Mouse (Mus musculus) brain, adult 2 months (tissue): ENCODE results near the gene Ndufb2.
A peak's percentile ranks its signal among the peaks of the same experiment; 100 is the strongest.

Experiments
- DNase-seq: peaks from one replicate; pipeline ENCODE4 v3.0.0; 2011; ENCODE audit warnings: low read depth, low spot score

The Ndufb2 gene

DNA sequence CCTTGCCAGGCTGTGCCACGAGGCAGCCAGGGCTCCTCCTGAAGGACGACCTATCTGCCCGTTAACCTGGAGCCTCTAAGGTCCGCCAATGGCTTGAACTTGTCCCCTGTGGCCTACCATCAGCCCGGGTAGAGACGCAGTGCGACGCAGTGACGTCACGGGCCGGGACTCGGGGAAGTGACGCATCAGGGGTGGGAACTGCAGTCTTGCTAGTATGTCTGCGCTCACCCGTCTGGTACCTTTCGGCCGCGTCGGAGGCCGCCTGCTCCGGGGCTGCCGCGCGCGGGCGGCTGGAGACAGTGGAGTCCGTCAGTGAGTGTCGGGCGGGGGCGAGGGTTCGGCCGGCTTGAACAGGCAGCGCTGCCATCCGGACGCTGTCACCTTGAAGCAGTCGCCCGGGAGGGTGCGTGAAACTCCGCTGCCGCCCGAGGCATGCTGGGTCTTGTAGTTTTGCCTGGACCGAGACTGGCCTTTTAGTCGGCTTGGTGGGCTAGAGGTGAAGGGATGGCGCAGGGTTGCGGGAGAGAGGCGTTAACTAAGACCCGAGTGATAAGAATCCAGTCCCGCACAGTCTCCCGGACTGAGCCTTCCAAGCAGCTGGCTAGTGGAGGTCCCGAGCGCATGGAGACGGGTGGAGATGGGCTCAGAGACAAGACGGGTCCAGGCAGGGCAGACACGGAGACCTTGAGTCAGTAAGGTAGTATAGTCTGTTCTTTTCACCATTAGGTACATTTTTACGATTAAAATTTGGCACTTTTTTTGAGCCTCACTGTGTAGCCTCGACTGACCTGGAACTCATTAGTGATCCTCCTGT, at the start of gene Ndufb2:
Ndufb2 (plus strand) TSS at position 174 of the 814 bp plus-strand sequence.
- peak; percentile 99 for DNase-seq

DNA sequence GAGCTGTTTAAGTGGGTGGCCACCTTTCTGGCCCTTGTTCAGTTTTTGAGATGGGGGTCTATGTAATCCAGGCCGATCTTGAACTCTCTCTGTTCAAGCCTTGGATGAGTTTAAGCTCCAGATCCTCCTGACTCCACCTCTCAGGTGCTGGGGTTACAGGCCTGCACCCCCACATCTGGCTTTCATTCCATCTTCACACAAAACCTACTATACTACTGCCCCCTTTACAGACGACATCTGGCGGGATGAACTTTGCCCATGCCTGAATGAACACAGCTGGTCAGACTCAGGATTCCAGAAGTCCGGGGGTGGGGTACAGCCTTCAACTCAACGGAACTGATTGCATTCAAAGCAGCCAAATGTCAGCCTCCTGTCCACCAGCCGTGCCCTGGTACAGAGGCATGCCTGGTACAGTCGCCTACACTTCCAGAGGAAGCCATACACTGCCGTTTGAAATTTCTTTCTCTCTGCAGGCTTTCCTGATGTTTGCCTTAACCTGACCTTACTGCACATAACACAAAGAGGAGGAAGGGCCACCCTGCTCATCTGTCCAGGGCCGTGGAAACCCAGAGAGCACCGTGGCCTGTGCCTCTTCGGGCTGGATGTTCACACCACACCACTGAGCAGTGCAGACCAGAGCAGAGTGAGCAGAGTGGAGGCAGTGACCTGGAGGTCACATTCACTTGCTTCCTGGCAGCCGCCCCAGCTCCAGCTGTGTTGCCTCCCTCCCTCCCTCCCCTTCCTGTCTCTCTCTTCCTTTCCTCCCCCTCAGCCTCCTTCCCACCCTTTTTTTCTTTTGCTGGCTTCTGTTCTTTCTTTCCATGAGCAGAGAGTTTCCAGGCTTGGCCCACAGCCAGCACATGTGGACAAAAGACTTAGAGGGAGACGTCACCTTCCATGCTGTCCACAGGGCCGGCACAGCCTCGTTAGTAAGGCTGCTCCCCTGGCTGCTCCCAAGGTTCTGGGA, 49.5 kb upstream of the Ndufb2 start:
- DNase-seq = peak; percentile 73

DNA sequence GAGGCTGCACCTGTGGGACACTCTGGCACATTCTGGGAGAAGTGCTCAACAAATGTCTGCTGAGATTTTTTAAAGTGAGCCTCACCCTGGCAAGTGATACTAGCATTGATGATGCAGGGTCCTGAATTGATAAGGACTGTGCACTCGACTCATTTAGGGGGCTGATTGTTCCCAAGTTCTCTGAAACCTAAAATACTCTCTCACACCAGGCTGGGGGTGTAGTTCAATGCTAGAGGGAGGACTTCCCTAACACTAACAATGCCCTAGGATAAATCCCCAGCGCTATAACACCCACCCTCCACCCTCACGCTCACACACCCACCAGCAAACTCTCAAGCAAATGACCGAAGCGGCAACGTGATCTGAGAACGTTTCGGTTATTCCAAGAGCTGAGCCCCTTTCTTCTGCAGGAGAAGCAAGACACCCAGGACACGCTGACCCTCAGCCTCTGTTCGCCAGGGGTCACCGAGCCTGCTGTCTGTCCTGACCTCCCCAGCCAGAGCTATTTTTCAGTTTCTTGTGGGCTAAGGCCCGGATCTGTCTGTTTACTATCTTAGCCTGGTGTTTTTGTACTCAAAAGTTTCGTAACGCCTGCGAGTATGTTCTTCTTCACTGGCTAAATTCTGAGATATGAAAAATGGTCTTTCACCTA, 48.5 kb upstream of the Ndufb2 start:
- DNase-seq = no peak

DNA sequence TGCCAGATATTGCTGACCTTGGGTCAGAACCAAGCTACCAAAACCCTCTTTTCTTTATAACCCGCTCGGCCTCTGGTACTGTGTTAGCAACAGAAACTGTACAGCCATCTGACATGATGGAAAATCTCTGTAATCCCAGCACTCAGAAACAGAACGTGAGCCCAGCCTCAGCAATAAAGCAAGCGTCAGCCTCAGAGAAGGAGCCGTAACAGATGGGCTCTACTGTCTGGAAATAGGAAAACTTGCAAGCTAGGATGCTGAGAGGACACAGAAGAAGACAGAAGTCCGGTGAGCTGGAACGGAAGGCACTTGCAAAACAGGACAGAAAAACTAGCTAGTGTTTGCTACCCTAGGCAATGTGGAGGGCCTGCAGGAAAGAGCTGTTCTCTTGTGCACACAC, 46.9 kb upstream of the Ndufb2 start:
- DNase-seq = peak; percentile 29

DNA sequence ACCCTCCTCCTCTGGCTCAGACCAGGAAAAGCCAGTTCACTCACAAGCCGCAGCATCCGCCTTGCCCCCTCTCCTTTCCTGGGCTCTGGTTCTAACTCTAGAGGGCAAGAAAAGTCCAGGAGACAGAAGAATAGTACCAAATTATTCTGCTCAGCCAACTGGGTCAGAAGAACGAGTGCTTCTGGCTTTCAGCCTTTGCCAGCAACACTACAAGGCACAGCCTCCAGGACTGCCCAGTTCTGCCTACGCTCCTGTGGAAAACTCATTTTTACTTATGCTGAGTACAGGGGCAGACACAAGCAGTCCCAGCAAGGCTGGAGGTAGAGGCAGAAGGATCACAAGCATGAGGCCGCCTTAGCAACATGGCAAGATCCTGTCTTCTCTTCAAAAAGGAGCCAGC, 44.3 kb upstream of the Ndufb2 start:
- DNase-seq = no peak

DNA sequence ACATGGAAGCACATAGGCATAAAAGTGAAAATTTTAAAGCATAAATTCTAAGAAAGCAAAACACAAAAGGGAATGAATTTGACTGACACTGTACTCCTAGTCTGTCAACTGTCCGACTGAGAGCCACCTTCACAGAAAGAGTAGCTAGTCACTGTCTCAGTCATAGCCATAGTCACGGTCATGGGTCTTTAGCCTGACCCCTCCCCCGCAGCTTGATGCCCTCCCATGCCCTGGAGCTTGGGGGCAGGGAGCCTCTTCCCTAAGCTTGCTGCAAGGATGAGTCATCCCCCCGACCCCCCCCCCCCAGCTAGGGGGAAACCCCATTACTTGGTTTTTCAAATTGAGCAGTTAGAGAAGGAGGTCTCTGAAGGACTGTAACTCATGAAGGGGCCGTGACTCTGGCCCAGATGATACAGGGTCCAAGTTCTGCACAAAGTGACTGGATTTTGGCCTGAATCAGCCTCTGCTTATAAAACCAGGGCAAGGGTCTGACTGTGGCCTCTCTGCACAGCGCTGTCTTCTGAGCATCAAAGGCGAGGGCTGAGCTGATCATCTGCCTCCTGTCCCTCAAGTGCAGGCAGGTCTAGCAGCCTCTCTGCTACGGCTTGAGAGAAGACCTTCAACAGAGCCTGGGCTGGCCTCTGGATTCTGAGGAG, 40.3 kb upstream of the Ndufb2 start:
- DNase-seq = no peak

DNA sequence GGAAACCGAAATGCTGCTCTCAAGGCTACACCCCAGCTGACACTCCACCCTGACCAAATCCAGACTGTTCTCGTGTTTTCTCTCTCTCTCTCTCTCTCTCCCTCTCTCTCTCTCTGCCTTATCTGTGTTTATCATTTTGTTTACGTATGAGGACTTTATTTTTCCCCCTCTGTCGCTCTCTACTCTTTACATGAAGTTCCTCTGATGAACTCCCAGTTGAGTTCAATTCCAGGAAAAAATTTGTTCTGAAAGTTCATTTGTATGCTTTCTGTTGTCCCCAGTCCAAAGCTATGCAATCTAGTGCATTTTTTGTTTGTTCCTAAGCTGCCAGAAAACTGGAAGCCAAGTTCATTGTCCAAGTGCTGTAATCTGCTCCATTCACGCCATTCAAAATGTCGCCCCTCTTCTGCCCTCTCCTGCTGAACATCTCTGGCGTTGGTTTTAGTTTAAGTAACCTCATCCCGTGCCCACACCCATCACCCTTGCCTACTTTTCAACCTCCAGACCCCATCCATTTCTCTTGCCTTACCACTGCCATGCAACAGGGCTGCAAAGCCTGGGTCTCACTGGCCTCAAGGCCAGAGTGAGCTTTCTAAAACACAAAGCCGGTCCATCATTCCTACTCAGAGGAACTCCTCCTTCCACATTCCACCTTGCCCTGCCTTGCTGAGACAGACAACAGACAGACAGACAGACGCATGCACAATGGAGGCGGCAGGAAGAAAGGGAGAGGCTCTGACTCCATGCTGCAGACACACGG, 37.3 kb upstream of the Ndufb2 start:
- no peak for DNase-seq

DNA sequence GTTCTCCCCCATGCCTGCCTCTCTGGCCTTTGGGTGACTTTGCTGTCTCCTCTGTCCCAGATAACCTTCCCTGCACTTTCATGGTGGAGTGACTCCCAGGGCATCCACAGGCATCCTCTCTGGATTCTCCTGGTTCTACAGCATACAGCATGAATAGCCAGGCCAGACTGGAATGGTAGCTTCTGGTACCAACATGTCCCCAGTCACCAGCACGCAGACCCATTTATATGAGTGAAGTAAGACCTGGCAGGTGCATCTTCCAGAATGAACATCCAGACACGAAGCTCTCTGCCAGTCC, 36.8 kb upstream of the Ndufb2 start:
- no peak for DNase-seq

DNA sequence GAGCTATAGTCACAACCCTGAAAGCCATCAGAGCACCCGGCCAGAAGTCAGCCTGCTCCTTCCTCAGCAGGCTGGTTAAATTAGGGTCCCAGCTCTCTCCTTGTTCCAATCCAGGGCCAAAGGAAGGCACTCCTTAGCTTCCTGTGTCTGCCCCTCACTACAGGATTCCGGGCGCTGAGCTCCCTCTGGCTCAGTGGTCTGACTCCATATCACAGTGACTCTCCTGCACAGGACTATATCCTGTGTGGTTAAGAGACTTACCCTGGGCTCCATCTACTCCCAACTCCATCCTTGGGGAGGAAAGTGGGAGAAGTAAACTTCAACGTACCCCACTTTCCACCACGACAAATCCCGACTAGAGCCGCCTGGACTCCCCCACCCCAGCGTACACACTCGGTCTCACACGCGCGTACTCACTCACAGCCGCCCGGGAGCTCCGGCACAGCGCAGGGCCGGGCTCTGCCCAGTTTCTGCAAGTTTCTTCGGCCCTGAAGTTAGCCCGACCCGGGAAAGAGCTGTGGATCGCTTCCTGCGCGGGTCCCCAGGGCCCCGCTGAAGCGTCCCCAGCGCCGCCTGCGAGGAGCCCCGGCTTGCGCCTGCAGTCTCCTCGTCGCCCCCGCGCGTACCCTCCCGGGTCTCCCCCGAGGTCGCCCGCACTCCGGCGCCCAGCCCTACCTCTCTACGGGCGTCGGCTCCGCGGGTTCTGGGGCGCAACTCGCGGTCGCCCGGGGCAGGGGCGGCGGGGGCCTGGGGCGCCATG, 35.3 kb upstream of the Ndufb2 start:
- DNase-seq = peak; percentile 27

DNA sequence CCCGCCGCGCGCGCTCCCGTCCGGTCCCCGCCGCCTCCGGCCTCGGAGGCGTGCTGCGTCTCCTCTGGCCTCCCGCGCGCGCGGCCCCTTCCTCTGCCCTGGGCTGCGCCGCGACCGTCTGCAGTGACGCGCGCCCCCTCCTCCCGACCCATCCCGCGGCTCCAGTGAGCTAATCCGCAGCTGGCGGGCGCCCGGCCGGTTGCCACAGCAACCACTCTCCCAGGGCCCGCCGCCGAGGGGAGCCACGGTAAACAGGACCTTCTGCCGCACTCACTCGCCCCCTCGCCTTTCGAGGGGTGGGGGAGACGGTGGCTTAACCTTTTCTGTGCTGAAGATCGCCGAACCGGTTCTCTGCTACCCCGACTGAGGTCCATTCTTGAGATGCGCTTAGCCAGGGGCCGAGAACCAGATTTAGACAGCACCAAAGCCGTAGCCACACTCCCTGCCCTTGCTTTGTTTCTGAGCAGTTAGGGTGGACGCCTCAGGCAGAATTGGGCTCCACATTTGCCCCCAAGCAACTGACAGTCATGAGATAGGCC, 34.6 kb upstream of the Ndufb2 start, which contains the start of gene Dennd2a:
Dennd2a (minus strand) TSS at position 145 of the 539 bp plus-strand sequence.
- peak; percentile 85 for DNase-seq

DNA sequence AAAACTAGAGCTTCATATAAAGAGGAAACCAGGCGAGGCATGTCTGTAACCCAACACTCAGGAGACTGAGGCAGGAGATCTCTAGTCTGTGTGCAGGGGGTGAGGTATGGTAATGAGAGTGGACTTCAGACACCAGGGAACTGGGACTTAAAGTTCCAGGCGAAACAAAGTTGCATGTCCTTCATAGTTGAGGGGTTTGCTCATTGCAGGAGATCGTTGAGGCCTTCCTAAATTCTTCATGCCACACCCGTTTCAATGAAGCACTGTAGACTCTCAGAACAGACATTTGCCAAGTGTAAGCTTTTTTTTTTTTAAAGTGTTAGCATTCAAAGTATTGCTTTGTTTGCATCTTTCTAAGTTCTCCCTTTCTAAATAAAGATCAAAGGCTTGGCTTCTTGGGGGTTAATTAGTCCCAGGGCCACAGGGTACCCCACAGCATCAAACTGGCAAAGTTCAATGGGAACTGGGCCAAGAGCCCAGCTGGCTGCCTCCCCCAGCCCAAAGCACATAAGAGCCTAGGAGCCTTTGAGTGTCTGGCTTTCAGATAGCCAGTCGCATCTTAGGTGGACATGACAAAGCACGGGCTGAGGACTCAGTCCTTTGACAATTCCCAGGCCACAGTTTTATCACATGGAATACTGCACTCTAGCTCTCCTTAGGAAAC, 33.0 kb upstream of the Ndufb2 start:
- no peak for DNase-seq

DNA sequence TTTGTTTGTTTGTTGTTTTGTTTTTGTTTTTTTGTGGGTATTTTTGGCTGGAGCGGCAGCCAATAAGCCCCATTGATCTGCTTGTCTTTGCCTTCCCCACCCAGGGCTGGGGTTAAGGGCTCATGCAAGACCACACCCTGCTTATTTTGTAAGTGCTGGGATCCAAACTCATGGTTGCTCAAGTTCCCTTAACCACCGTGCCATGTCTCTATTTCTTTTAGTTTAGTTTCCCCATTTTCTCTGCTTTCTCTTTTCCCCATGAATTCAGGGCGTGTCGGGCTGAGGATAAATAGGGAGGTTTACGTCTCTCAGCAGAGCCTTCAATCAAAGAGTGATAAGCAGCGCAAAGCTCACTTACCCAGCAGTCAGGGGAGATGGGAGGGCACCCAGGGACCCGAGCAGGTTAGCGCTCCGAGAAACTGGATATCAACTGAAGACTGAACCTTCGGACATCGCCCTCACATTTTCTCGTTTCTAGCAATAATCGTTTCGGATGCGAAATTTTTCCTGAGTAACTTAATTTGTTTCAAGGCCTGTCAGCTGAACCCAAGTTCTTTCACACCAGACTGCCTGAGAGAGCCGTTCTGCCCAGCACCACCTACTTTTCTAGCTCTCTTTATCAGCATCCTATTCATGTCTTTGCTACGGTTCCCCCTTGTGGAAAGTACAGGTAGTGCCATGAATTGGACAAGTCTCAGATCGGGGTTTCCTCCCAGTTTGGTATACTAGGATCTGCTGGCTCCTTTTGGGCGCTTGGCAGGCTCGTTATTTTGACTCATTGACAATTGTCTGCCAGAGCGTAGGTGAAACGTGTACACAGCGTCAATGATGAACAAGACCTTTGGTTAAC, 30.0 kb upstream of the Ndufb2 start:
- peak; percentile 95 for DNase-seq

DNA sequence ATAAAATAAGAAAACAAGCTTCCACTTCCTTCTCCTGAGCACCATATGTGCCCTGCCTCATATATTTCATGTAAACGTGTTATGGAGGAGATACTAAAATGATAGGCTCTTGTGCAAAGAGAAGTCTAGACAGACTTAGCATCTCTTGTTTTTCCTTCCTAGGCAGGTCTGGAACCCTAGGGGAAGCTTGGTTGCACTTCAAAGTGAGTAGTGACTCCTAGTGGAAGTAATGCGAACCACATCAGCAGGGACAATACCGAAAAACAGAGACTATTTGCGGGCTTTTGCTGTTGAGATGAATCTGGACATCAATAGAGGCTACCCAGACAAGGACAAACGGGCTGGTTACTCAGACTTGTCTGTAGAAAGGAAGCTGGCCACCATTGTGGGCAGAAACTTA, 24.8 kb upstream of the Ndufb2 start:
- DNase-seq = peak; percentile 84

DNA sequence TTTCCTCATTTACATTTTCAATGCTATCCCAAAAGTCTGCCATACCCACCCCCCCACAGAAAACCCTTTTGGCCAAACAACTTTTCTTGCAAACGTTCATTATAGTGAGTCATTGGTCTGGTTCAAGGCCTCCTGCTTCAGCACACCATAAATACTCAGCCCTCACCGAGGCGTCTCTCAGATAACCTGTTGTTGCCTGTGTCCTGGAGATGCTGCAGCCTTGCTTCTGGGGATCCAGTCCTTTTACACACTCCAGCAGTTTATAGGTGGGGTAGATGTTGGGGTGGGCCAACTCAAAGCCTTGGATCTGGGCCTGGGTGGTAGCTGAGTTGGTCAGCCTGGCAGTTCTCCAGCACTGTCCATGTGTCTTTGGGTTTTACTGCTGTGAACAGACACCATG, 21.9 kb upstream of the Ndufb2 start:
- DNase-seq = no peak

DNA sequence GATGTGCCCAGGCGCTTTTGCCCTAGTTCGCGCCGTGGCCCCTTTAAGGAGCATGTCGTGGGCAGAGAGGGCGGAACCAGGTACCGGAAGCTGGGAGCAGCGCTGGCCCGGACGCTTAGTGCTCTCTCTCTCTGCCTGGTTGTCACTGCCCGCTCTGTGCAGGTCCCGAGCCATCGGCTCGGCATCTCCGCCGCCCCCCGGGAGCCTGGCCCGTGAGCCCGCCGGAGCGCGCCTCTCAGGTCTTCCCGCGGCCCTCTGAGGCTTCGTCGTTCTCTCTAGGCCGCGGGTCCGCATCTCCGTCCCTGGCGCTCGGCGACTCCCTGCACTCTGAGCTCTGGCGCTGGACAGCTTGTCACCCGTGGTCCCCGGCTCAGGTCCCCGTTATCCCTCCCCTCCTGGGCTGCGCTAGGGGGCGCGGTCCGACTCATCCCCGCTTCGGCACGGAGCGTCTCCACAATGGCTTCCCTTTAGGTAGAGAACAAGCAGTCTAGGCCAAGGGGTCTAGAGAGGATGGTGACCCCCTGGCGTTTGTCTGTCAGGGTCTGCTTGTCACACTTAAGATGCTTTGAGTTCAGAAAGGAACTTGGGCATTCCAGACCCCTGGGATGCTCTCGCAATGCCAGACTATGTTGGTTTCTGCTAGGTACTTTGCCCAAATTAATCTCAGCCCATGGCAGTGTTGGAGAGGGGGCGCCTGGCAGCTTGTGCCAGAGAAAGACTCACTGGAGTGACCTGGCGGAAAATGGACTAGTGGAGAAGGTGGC, 18.4 kb upstream of the Ndufb2 start, which contains the start of gene Adck2:
Adck2 (plus strand) TSS at position 83 of the 764 bp plus-strand sequence.
- peak; percentile 97 for DNase-seq

DNA sequence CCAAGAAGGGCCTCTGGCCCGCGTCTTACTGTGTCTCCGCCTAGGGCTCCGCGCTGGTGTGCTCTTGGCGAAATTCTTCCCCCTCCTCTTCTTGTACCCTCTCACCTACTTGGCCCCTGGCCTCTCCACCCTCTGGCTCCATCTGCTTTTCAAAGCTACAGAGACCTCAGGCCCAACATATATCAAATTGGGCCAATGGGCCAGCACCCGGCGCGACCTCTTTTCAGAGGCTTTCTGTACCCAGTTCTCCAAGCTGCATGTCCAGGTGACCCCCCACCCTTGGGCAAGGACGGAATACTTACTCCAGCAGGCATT, 17.9 kb upstream of the Ndufb2 start:
- no peak for DNase-seq

DNA sequence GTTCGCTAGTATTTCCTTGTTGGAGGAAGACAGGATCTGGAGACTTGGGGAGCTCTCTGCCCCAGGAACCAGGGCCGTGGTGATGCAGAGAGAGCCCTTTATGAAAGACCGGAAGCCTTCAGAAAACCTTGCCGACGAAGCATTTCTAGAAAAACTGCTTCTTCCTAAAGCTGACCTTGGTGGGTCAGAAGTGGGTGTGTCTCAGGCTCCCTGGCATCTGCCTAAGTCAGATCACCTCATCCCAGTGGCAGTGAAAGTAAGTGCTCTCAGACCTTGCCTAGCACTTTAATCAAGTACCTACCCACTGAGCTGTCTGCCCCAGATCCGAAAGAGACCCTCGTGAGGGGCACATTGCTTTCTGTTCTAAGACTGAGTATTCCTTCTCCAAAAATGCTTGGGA, 17.4 kb upstream of the Ndufb2 start:
- DNase-seq = no peak

DNA sequence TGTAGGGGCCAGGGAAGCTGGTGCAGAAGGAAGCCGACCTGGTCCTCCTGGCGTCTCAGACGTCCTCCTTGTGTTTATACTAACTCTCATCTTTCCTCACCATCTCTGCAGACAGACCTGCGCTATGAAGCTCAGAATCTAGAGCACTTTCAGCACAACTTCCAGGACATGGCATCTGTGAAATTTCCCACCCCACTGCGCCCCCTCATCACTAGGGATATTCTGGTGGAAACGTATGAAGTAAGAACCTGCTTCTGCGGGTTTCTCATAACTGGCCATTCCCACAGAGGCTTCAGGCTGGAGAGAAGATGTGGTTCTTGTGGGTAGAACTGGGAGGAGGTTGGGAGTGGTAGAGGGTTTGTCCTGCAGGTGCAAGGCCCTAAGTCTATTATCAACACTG, 12.8 kb upstream of the Ndufb2 start:
- peak; percentile 58 for DNase-seq
